ENCODE assay signal across 28 mouse cellular contexts in the genomic region with DNA sequence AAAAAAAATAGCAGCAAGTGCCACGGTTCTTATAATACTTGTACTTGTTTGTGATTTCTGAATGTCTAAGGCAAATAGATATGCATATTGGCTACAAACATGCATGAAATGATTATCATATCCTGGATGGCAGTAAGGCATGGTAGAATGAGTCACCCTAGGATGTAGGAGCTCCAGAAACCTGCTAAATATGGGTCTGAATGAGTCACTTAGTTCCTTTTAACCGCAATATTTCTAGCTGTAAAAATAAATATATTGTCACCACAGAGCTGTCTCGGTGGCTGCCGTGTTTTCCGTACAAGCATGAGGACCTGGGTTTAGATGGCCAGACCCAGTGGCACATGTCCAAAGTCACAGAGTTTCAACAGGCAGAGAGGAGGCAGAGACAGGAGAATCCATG.
DNase-seq lines count a peak whose midpoint lies in the region; ATAC-seq and TF ChIP-seq lines count a peak whose summit lies in the region.
"Had no signal": no experiment of that assay in that cellular context is flagged by ENCODE, and none has a peak within 500 bp of the region (broad histone marks: within the 10 kb centered on the region; RNA-seq: fewer than 3 reads in every experiment).

No protein-coding gene starts in this region.

- H3K27me3 ChIP-seq in Patski: no peaks in the 10 kb centered on the region
- no peaks in the 10 kb centered on the region for H3K27me3 ChIP-seq in myocyte (ENCODE audit: control insufficient read depth, insufficient read depth, insufficient read length)
- H3K27me3 ChIP-seq: embryonic facial prominence, embryonic 12.5 days; forebrain, embryonic 15.5 days; neural tube, embryonic 15.5 days had no signal

- H3K36me3 ChIP-seq in myocyte (ENCODE audit: control insufficient read depth, insufficient read depth): no peaks in the 10 kb centered on the region
- H3K36me3 ChIP-seq: embryonic facial prominence, embryonic 12.5 days; forebrain, embryonic 10.5 days; forebrain, embryonic 15.5 days; neural tube, embryonic 15.5 days had no signal

- H3K4me3 ChIP-seq in myocyte: no peak overlapping the region
- H3K4me3 ChIP-seq: embryonic facial prominence, embryonic 12.5 days; forebrain, embryonic 10.5 days; forebrain, embryonic 15.5 days; neural tube, embryonic 15.5 days had no signal

- peak; percentile 30 for DNase-seq in right cerebral cortex, adult 18-20 months
- DNase-seq in right cerebral cortex, postnatal 4 days: no peak
- peak; percentile 91 for DNase-seq in 416B (ENCODE audit: low read depth)
- no peak for DNase-seq in Patski (ENCODE audit: low read depth, low spot score)
- no peak for DNase-seq in layer of hippocampus, postnatal 14 days (ENCODE audit: low spot score in 2 of 2)
- no peak for DNase-seq in spleen, postnatal 4 days (ENCODE audit: low spot score in 2 of 2)
- DNase-seq: adrenal gland, adult 8-10 months; cerebellum, adult 8-10 months; cerebellum, postnatal 36 days; embryo, embryonic 11 days; gastrocnemius, postnatal 14 days; heart, postnatal 4 days; kidney, adult 9 months; kidney, postnatal 10 days; lung, embryonic 14.5 days; lung, postnatal 14 days; midbrain, embryonic 14.5 days; retina, postnatal 1 day; thymus, postnatal 4 days had no signal

- ATAC-seq in Patski: peak; percentile 26
- ATAC-seq: CD4-positive, CD25-positive, alpha-beta regulatory T cell, adult 4 months; forebrain, embryonic 15.5 days; intestine, postnatal 0 days had no signal

- H3K4me2 ChIP-seq in myocyte (ENCODE audit: low read depth): peak overlapping the region; percentile 51
- H3K4me2 ChIP-seq: embryonic facial prominence, embryonic 12.5 days; forebrain, embryonic 15.5 days; heart, embryonic 11.5 days; hindbrain, embryonic 14.5 days; lung, embryonic 14.5 days; neural tube, embryonic 15.5 days had no signal

- no peak for TF ChIP-seq POLR2A in myocyte (IDR thresholded peaks at IDR 0.05; ENCODE audit: insufficient read length, low read depth)

- in situ Hi-C loops in Patski (cut with MboI; ENCODE audit: low pct_unique_long_range_greater_than_20kb): no loop called here

- no peaks in the 10 kb centered on the region for H3K79me2 ChIP-seq in myocyte (ENCODE audit: control insufficient read depth, insufficient read depth)

- POLR2A ChIA-PET in Patski (lab: Charles Lee): no interaction called here

- no peak for TF ChIP-seq CTCF in Patski (IDR thresholded peaks at IDR 0.05)

- CTCF ChIA-PET in Patski (lab: Charles Lee): interaction anchor here (1.8 kb wide), 1 partner anchor 9 kb away, joined by 8 read pairs; no protein-coding TSS in a partner anchor

- H3ac ChIP-seq in myocyte (ENCODE audit: control insufficient read depth, insufficient read length): no peak overlapping the region

TF ChIP-seq in myocyte, 11 proteins besides CTCF, POLR2A, EP300 and RAD21:
- TF ChIP-seq TCF12 (IDR thresholded peaks at IDR 0.05; ENCODE audit: insufficient read depth, poor library complexity, severe bottlenecking): no peak
- TF ChIP-seq SRF (IDR thresholded peaks at IDR 0.05; ENCODE audit: control insufficient read depth, insufficient read length, low read depth): peak; percentile 57

Comparison
In these comparisons a context has a peak if more than half of its experiments do, and no peak if none do; other contexts are left out.
1. DNase-seq: peak in right cerebral cortex, adult 18-20 months (single experiment) and 416B (single experiment); none in right cerebral cortex, postnatal 4 days (single experiment), Patski (single experiment), layer of hippocampus, postnatal 14 days (0 of 2) and spleen, postnatal 4 days (0 of 2).